Mouse (Mus musculus) forebrain, embryonic 12.5 days (tissue): Measurements from ENCODE around the gene Zbtb22. TPM values are rescaled to one million over a fixed set of nuclear protein-coding genes. Genes with fewer than 3 reads are reported as not detected.
A peak's percentile ranks its signal among the peaks of the same experiment; 100 is the strongest.
"Not testable (repeated sequence)": the region's sequence is repeated elsewhere in the genome, so short reads cannot be mapped to it uniquely, and the experiment has no call there.

ENCODE experiments used
- ATAC-seq: fragments of 200-750 bp; cut with Nextera tagmentation; 2 replicates; pipeline ENCODE4 v1.8.0; 2017; ENCODE audit warnings: moderate TSS enrichment; ENCODE audit not compliant: low FRiP score
- H3K27ac ChIP-seq: fragments of 300-500 bp; sonication (generic); 2 replicates; pipeline ENCODE4 v1.5.1; 2016; ENCODE audit warnings: mild to moderate bottlenecking
- H3K27me3 ChIP-seq: fragments of 300-500 bp; sonication (generic); 2 replicates; pipeline ENCODE4 v1.6.1; 2016; ENCODE audit warnings: mild to moderate bottlenecking
- H3K36me3 ChIP-seq: fragments of 300-500 bp; sonication (generic); replicated peaks from 2 replicates; pipeline ENCODE4 v1.6.1; 2016; ENCODE audit warnings: mild to moderate bottlenecking
- H3K4me1 ChIP-seq: fragments of 300-500 bp; sonication (generic); 2 replicates; pipeline ENCODE4 v1.6.1; 2016
- H3K4me2 ChIP-seq: fragments of 300-500 bp; sonication (generic); 2 replicates; pipeline ENCODE4 v1.6.1; 2016; ENCODE audit warnings: mild to moderate bottlenecking, moderate library complexity
- H3K4me3 ChIP-seq: fragments of 300-500 bp; sonication (generic); replicated peaks from 2 replicates; pipeline ENCODE4 v1.5.1; 2016; ENCODE audit warnings: mild to moderate bottlenecking
- H3K9ac ChIP-seq: fragments of 300-500 bp; sonication (generic); 2 replicates; pipeline ENCODE4 v1.6.1; 2016; ENCODE audit warnings: mild to moderate bottlenecking
- H3K9me3 ChIP-seq: fragments of 300-500 bp; sonication (generic); 2 replicates; pipeline ENCODE4 v1.6.1; 2016
- WGBS: fragments of 180-500 bp; shearing (Covaris S2); methylation state at CpG from one replicate; pipeline ENCODE4 v1.1.7; 2016; 5-methylcytosine and 5-hydroxymethylcytosine counted together
- polyA plus RNA-seq: library from polyadenylated mRNA; unstranded; fragments of >200 nt; fragmentation: Nextera tagmentation; extraction: Ambion mirVana; gene quantifications from 2 replicates; pipeline ENCODE4 v1.2.1, GENCODE M21; 2016

Gene Zbtb22
- polyA plus RNA-seq, result 23.1 and 23.5 TPM in 2 replicates

GRCm38 (mm10) chr17:33915671-33916250 lies at the start of gene Zbtb22, which contains the start of gene Tapbp:
Gene Zbtb22 (plus strand): TSS chr17:33915904.
Gene Tapbp (plus strand): TSS chr17:33915899.
- H3K4me3 ChIP-seq, result peak within 1 kb of the TSS; percentile 65
- peaks cover 60% of the 10 kb centered on the region for H3K4me1 ChIP-seq
- H3K9ac ChIP-seq, result peak within 1 kb of the TSS; percentile 66
- H3K27ac ChIP-seq, result peak within 1 kb of the TSS; percentile 88
- ATAC-seq, result peak; percentile 91
- peaks cover 56% of the 10 kb centered on the region for H3K36me3 ChIP-seq
- H3K4me2 ChIP-seq, result peak within 1 kb of the TSS; percentile 65
- WGBS, result under 1% methylated on average over 34 of the region's 34 CpGs
- no peaks in the 10 kb centered on the region for H3K9me3 ChIP-seq
- peaks cover 7% of the 10 kb centered on the region; the same call in 1 of the 2 replicates for H3K27me3 ChIP-seq

- not testable (repeated sequence) for H3K27me3 ChIP-seq, H3K4me3 ChIP-seq, H3K27ac ChIP-seq, ATAC-seq, H3K4me2 ChIP-seq, H3K9ac ChIP-seq, H3K9me3 ChIP-seq, H3K4me1 ChIP-seq
- H3K36me3 ChIP-seq, result peaks cover 29% of the 10 kb centered on the region
- 73% methylated on average over 4 of the region's 12 CpGs for WGBS
These were observed 42.2 kb upstream of the Zbtb22 start, which contains the start of gene Gm7029 for GRCm38 (mm10) chr17:33873537-33873936. Gene Gm7029 (plus strand): TSS chr17:33873837.

- H3K9ac ChIP-seq, result no peak overlapping the region
- H3K9me3 ChIP-seq, result no peaks in the 10 kb centered on the region
- H3K36me3 ChIP-seq, result peaks cover 35% of the 10 kb centered on the region
- no peak overlapping the region for H3K4me2 ChIP-seq
- no peak overlapping the region for H3K4me3 ChIP-seq
- 95% methylated on average over 5 of the region's 11 CpGs for WGBS
- no peak for ATAC-seq
- no peaks in the 10 kb centered on the region for H3K4me1 ChIP-seq
- no peaks in the 10 kb centered on the region for H3K27me3 ChIP-seq
- H3K27ac ChIP-seq, result no peak overlapping the region
These were observed 41.3 kb upstream of the Zbtb22 start for GRCm38 (mm10) chr17:33874411-33874810.

- not testable (repeated sequence) for H3K4me2 ChIP-seq, H3K9me3 ChIP-seq, H3K4me1 ChIP-seq, H3K4me3 ChIP-seq, H3K27ac ChIP-seq, ATAC-seq, H3K27me3 ChIP-seq, H3K9ac ChIP-seq
- peaks cover 46% of the 10 kb centered on the region for H3K36me3 ChIP-seq
- 89% methylated on average over 5 of the region's 5 CpGs for WGBS
These were observed 39.9 kb upstream of the Zbtb22 start for GRCm38 (mm10) chr17:33875797-33876196.

GRCm38 (mm10) chr17:33884320-33884719 lies 31.4 kb upstream of the Zbtb22 start:
- peaks cover 52% of the 10 kb centered on the region for H3K36me3 ChIP-seq
- ATAC-seq, result not testable (repeated sequence)

GRCm38 (mm10) chr17:33887802-33888201 lies 27.9 kb upstream of the Zbtb22 start:
- H3K27me3 ChIP-seq, H3K4me3 ChIP-seq, ATAC-seq, H3K9me3 ChIP-seq, H3K9ac ChIP-seq, H3K27ac ChIP-seq: not testable (repeated sequence)
- H3K36me3 ChIP-seq, result peaks cover 26% of the 10 kb centered on the region
- peaks cover 13% of the 10 kb centered on the region for H3K4me1 ChIP-seq
- 89% methylated on average over 2 of the region's 2 CpGs for WGBS
- peak overlapping the region; percentile 31 for H3K4me2 ChIP-seq

More at GRCm38 (mm10) chr17:33884320-33884719, 31.4 kb upstream of the Zbtb22 start:
- H3K9ac ChIP-seq, H3K27me3 ChIP-seq, H3K27ac ChIP-seq, H3K4me3 ChIP-seq, H3K4me2 ChIP-seq, H3K9me3 ChIP-seq: not testable (repeated sequence)
- WGBS, result 92% methylated on average over 10 of the region's 11 CpGs
- H3K4me1 ChIP-seq, result peaks cover 12% of the 10 kb centered on the region

GRCm38 (mm10) chr17:33888230-33888629 lies 27.5 kb upstream of the Zbtb22 start:
- H3K9me3 ChIP-seq, H3K27ac ChIP-seq, H3K27me3 ChIP-seq, H3K9ac ChIP-seq, H3K4me3 ChIP-seq, ATAC-seq: not testable (repeated sequence)
- Histone ChIP-seq H3K4me1 (peaks cover 13% of the 10 kb centered on the region), H3K36me3 (peaks cover 22% of the 10 kb centered on the region), H3K4me2 (peak overlapping the region; percentile 31)

GRCm38 (mm10) chr17:33889941-33890532 lies 25.7 kb upstream of the Zbtb22 start:
- H3K27me3 ChIP-seq, H3K9me3 ChIP-seq, ATAC-seq: not testable (repeated sequence)
- peak overlapping the region; percentile 69 for H3K9ac ChIP-seq
- H3K4me2 ChIP-seq, result peak overlapping the region; percentile 69
- peaks cover 13% of the 10 kb centered on the region for H3K4me1 ChIP-seq
- WGBS, result under 1% methylated on average over 41 of the region's 44 CpGs
- H3K27ac ChIP-seq, result peak overlapping the region; percentile 76
- peaks cover 17% of the 10 kb centered on the region for H3K36me3 ChIP-seq
- peak overlapping the region; percentile 72 for H3K4me3 ChIP-seq

GRCm38 (mm10) chr17:33890533-33891059 lies 25.1 kb upstream of the Zbtb22 start, which contains the start of gene Kifc1:
Gene Kifc1 (minus strand): TSS chr17:33890661.
- WGBS, result under 1% methylated on average over 49 of the region's 49 CpGs
- Histone ChIP-seq H3K27ac (peak within 1 kb of the TSS; percentile 76), H3K4me1 (peaks cover 13% of the 10 kb centered on the region), H3K9me3 (no peaks in the 10 kb centered on the region), H3K9ac (peak within 1 kb of the TSS; percentile 69), H3K36me3 (peaks cover 14% of the 10 kb centered on the region), H3K4me3 (peak within 1 kb of the TSS; percentile 72), H3K27me3 (no peaks in the 10 kb centered on the region; the same call in 1 of the 2 replicates), H3K4me2 (peak within 1 kb of the TSS; percentile 69)
- peak; percentile 98 for ATAC-seq

- WGBS, result 64% methylated on average over 2 of the region's 2 CpGs
- H3K27me3 ChIP-seq, result no peaks in the 10 kb centered on the region; the same call in 1 of the 2 replicates
- H3K36me3 ChIP-seq, result peaks cover 6% of the 10 kb centered on the region
- H3K4me2 ChIP-seq, result no peak overlapping the region
- H3K9me3 ChIP-seq, result no peaks in the 10 kb centered on the region
- no peak overlapping the region for H3K4me3 ChIP-seq
- no peak for ATAC-seq
- H3K4me1 ChIP-seq, result peaks cover 13% of the 10 kb centered on the region
- H3K27ac ChIP-seq, result no peak overlapping the region
- no peak overlapping the region for H3K9ac ChIP-seq
These were observed 24.3 kb upstream of the Zbtb22 start for GRCm38 (mm10) chr17:33891357-33891756.

- ATAC-seq, H3K27me3 ChIP-seq, H3K36me3 ChIP-seq, H3K27ac ChIP-seq, H3K4me3 ChIP-seq, H3K9ac ChIP-seq, H3K9me3 ChIP-seq, H3K4me2 ChIP-seq: not testable (repeated sequence)
- H3K4me1 ChIP-seq, result peaks cover 13% of the 10 kb centered on the region
- 74% methylated on average over 6 of the region's 6 CpGs for WGBS
These were observed 23.8 kb upstream of the Zbtb22 start for GRCm38 (mm10) chr17:33891892-33892291.

GRCm38 (mm10) chr17:33892429-33892828 lies 23.3 kb upstream of the Zbtb22 start:
- peaks cover 13% of the 10 kb centered on the region for H3K4me1 ChIP-seq
- no peaks in the 10 kb centered on the region; the same call in 1 of the 2 replicates for H3K27me3 ChIP-seq
- 28% methylated on average over 7 of the region's 7 CpGs for WGBS
- no peak overlapping the region for H3K9ac ChIP-seq
- no peak overlapping the region for H3K4me2 ChIP-seq
- no peak for ATAC-seq
- no peaks in the 10 kb centered on the region for H3K36me3 ChIP-seq
- H3K27ac ChIP-seq, result no peak overlapping the region
- no peak overlapping the region for H3K4me3 ChIP-seq
- no peaks in the 10 kb centered on the region for H3K9me3 ChIP-seq
